Mouse (Mus musculus) layer of hippocampus, adult 18-20 months (tissue): ENCODE measurements around the gene Krtap17-1. TPM values are rescaled to one million over a fixed set of nuclear protein-coding genes. Genes with fewer than 3 reads are reported as not detected.

Experiments used
- DNase-seq, 2 experiments: peaks; one replicate each; pipeline ENCODE4 v3.0.0; 2022; ENCODE audit warnings: low spot score in 2 of 2
- long read RNA-seq: library from polyadenylated mRNA; stranded (forward); transcript quantifications from one replicate; pipeline ENCODE4 v2.0.0, GENCODE M21; 2021
- total RNA-seq, 2 experiments: library from RNA; stranded (reverse); gene quantifications; 2 replicates each; pipeline ENCODE4 v1.2.3; 2021

The Krtap17-1 gene
- total RNA-seq = not detected
- long read RNA-seq = 0 reads

DNA sequence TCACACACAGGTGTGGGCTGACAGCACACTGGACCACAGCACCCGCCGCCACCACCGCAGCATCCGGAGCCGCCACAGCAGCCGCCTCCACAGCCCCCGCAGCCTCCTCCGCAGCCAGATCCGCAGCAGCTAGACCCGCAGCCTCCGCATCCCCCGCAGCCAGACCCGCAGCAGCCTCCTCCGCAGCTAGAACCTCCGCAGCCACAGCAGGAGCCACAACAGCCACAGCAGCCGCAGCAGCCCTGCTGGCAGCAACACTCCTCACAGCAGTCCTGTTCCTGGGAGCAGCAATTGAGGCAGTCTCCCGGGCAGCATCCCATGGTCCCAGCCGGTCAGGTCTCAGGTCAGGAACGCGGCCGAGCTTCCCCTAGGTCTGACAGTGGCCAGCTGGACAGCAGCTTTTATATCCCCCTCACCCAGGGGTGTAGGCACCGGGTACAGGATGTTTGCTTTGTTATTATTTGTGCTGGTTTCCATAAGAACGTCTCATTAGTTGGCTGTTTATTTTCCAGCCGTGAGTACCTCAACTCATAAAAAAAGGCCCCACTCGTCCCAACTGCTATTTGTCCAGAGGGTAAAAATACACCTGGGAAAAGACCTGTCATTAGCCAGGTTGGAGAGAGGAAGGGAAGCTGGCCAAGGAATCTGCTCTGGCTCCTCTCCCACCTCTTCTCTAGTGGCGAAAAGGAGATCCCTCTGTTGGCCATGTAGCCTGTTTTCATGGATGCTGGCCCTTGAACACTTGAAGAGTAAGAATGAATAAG lies at the start of gene Krtap17-1:
Gene Krtap17-1 (minus strand): TSS at position 375 of the 764 bp plus-strand sequence.
- DNase-seq = no peak

DNA sequence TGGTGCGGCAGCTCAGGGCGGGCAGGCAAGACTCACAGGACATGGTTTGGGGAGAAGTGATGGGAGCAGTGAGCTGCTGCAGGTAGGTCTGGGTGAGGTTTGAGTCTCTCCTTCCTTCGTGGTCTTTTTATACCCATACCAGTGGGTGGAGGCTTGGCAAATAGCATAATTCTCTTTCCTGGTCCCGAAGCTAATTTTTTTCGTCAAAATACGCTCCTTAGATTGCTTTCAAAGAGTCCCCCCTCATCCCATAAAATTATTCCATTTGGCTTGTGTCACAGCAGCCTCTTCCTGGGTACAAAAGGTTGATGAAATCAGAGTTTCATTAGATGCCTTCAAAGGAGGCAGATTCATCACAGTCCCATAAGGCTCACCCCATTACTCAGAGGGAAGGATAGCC lies 47.7 kb upstream of the Krtap17-1 start, which contains the start of gene Krt34:
Gene Krt34 (minus strand): TSS at position 101 of the 400 bp plus-strand sequence.
- no peak for DNase-seq

DNA sequence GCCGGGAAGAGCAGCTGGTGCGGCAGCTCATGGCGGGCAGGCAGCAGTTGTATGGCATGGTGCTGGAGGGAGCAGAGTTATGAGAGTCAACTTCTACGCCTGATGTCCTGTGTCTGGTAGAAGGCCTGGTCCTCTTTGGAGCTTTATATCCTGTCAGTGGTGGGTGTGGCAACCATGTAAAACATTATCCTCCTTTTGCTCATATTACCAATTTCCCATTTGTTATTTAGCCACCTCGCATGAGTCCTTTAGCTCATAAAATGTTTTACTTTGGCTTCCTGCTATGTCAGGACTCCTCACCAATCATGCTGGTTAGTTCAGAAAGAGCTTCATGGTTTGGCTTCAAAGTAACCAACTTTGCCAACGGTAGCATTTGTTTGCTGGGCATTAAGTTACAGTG lies 36.0 kb upstream of the Krtap17-1 start, which contains the start of gene Krt33b:
Gene Krt33b (minus strand): TSS at position 101 of the 400 bp plus-strand sequence.
- no peak for DNase-seq

DNA sequence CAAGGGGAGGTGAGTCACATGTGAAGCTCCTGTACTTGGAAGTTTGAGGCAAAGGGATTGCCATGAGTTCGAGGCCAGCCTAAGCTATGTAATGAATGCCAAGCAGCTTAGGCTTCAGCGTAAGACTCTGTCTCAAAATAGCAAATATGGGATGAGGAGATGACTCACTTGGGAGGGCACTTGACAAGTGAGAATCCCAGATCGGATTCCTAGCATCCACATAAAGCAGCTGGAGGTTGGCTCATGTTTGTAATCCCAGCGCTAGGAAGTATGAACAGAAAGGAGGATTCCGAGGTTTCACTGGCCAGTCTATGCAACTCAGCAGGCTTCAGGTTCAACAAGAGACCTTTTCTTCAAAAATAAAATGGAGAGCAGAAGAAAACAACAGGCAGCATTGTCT lies 27.6 kb upstream of the Krtap17-1 start:
- DNase-seq = no peak

DNA sequence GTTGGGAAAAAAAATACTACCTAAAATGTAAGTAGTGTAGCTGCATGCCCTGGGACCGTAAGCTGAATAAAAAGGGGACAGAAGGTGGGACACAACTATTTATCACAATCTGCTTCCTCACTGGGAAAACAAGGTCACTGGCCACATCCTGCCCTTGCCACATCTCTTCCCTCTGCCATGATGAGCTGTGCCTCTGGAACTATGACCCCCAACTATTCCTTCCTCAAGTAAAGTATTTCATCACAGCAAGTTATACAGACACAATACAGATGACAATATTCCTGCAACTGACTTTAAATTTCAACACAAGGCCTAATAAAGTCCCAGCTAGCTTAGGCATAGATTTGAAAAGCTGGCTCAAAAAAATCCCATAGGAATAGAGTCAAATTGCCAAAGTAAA lies 25.7 kb upstream of the Krtap17-1 start:
- DNase-seq = no peak

DNA sequence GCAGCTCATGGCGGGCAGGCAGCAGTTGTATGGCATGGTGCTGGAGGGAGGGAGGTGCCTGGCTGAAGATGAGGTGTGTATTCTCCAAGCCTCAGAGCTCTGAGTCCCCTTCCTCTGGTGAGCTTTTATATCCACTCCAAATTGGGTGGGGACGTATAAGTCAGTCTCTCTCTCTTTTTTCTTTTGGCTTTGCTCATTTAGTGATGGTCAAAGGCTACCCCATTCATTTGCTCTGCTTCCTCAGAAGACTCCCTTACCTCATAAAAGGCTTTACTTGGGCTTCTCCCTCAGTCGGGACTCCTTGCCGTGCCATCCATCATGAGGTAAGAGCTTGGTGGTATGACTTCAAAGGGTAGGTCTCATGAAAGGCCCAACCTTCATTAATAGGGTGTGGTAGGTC lies 22.3 kb upstream of the Krtap17-1 start, which contains the start of gene Krt33a:
Gene Krt33a (minus strand): TSS at position 101 of the 400 bp plus-strand sequence.
- no peak for DNase-seq

DNA sequence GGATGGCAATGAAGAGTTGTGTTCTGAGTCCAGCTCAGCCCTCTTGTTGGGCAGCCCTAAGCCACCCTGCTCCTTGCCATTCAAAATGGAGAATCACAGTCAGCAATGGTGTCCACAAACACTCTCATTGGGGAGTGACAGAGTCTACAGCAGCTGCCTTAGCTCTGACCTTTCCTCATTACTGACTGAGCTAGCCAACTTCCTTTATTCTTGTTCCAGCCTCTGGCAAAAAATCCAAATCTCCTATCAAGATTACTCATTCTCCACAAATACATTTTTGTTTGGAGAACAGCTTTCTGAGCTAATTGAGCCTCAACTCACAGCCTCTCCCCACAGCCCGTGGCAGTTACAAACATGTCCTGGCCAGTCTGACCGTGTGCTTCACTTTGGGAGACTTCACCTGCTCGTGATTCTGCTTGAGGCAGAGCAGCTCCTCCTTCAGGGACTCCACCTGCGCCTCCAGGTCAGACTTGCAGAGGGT lies 19.9 kb upstream of the Krtap17-1 start:
- DNase-seq = no peak

DNA sequence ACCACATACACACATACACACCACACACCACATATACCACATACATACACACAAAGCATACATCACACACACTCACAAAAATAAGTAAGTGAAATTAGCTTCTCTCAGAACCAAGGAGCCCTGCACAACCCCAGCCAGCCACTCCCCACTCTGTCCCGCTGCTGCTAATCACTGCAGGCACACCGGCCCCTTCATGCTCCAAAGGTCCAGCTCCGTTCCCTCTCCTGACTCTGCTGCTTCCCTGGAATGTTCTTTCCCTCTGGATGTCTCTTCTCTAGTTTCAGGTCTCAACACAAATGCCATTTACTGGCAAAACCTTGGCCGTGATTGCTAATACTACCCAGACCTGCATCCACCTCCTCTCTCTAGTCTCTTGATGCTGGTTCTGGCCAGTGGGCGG lies 16.9 kb upstream of the Krtap17-1 start:
- no peak for DNase-seq

DNA sequence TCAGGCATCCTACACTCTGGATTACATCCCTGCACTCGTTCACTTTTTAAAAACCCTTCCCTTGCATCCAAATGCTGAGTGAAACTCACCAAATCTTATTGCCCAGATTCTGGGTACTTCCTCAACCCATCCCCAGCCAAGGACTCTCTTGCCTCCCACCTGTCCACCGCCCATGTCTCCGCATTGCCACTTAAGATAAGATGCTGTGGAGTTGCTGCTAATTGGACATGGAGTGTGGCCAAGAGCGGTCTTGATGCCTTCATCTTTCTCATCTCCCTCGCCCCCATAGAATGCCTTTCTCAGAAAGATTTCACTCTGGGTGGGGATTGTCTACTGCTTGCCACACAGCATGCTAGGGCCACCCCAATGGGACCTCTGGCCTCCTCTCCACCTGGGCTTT lies 14.5 kb upstream of the Krtap17-1 start:
- no peak for DNase-seq

DNA sequence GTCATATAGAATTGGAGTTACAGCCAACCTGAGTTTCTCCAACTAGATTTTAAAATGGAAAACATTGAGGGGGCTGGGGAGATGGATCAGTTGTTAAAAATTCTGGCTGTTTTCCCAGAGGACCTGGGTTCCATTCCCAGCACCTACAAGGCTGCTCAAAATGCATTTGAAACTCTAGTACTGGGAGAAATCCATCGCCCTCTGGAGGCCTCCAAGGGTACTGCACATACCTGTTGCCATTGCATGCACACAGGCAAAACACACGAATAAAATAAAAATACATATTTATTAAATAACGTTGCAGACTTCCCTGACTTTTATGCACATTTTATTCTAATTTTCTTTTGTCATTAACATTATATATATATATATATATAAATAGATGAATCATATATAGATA lies 12.8 kb upstream of the Krtap17-1 start:
- DNase-seq = no peak

DNA sequence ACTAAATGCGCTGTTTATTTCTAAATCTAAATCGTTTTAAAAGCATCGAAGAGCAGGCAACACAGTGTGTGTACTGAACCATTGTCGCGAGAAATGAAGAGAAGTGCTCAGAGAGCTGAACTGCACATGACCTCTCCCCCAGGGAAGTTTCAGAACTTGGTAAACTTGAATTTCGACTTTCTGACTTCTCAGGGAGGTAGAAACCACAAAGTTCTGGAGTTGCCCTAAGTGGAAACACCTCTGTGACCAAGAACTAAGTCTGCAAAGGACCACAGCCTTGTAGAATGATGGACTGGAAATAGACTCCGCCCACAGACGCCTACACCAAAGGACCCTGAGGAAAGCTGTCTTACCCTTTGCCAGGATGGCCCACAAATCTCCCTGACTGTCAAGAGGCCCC lies 12.1 kb upstream of the Krtap17-1 start:
- no peak for DNase-seq

DNA sequence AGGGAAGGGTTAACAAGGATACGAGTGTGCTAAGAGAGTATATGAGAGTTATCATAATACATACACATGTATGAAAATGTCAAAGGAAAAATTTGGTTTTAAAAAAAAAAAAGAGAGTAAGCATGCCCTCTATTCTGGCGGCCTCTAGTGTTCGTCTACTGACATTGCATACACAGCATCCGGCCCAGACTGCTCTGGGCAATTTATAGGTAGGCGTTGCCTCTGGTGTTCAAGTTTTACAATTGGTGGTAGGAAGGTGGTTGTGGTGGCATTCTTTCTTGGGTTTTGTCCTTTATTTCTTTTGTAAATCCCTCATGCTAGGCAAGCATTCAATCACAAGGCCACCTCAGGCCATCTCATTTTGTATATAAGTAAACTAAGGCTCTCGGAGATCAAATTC lies 11.1 kb upstream of the Krtap17-1 start:
- peak; percentile 35 to 73 for DNase-seq

DNA sequence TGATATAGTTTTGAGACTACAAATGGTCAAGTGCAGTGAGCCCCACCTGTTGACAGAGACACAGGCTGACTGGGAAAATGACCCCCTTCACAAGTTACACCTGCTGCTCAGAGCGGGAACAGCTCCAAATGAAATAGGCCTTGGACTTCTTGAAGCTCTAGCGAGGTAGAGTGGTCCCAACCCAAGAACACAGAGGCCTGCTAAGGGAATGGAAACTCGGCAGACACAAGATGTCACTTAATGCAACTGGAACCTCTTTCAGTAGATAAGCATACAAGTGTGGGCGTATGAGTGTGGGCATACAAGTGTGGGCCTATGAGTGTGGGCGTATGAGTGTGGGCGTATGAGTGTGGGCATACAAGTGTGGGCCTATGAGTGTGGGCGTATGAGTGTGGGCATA lies 5.3 kb upstream of the Krtap17-1 start:
- DNase-seq = no peak

DNA sequence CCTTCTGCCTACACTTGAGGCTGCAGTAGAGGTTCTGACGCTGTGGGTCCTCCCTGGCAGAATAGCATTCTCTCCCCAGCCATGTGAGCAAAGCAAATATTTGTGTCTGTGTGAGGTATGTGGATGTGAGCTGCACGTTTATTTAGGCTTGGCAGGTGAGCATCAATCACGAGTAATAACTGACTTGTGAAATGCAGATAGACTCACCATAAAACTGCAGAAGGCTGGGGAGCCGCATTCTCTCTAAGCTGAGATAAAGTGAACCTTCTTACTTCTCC lies 529 bp upstream of the Krtap17-1 start:
- DNase-seq = no peak

DNA sequence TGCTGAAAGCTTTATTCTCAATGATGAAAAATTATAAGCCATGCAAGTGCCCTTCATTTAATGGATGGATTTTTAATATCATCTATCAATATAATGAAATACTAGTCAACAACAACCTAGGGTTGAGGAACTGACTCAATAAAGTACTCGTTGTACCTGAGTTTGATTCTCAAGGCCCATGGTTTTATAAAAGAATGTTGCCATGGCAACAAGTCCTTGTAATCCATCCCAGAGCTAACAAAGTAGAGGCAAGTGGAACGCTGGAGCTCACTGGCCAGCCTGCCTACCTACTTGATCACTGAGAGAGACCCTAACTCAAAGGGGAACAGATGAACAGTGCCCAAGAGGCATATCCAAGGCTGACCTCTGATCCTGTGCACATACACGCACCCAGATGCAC lies 3.2 kb downstream of the Krtap17-1 start:
- DNase-seq = no peak

DNA sequence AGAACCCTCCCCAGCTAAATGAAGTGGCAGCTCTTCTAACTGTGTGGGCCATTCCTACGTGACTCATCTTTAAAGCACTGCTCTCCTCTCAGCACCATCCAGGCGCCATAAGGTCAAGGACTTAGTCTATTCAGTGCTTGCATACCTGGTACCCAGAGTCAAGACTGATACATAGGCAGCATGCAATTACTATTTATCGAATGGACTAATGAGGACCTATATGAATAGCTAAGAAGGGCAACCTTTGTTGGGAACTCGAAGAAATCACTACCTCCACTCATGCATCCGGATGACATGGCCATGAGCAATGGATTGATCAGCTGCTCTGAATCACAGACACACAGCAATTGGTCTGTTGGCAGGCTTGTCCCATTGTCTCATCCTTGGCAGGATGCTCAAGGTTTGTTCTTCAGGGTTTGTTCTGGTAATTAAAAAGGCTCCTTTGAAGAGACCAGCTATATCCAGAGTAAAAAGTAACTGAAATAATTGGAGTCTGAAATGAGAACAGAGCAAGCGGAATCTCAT lies 3.9 kb downstream of the Krtap17-1 start:
- DNase-seq = no peak

DNA sequence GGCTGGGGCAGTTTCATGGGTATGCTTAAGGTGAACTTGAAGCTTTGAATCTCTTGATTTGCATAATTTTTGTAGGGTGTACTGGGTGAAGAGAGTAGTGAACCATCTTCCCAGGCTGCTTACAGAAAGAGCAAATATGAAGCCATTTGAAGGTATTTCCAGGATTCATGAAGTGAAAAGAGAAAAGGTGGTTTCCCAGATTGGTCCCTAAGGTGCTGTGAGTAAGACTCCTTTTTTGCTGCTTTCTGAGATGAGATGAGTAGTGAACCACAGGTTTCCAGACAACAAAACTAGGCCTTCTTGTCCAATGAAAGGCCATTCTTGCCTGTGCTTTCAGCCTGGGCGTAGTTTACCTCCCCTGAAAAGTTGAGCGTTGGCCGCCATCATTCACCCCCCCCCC lies 5.3 kb downstream of the Krtap17-1 start:
- no peak for DNase-seq

DNA sequence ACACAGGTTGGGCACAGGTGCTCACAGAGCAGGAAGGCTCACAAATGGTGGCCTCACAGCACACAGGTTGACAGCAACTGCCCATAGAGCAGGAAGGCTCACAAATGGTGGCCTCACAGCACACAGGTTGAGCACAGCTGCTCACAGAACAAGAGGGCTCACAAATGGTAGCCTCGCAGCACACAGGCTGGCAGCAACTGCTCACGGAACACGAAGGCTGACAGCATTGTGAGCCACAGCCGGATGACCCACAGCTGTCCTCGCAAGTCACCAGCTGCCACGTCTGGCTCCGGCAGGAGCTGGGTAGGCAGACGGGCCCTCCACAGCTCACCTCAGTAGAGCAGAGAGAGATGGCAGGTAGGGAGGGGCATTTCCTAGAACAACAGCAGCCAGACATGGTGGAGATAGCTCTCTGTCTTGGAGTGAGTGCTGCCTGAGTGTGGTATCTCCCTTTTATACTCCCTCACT lies 7.6 kb downstream of the Krtap17-1 start, which contains the start of gene Krtap16-1:
Gene Krtap16-1 (minus strand): TSS at position 418 of the 468 bp plus-strand sequence.
- DNase-seq = no peak

DNA sequence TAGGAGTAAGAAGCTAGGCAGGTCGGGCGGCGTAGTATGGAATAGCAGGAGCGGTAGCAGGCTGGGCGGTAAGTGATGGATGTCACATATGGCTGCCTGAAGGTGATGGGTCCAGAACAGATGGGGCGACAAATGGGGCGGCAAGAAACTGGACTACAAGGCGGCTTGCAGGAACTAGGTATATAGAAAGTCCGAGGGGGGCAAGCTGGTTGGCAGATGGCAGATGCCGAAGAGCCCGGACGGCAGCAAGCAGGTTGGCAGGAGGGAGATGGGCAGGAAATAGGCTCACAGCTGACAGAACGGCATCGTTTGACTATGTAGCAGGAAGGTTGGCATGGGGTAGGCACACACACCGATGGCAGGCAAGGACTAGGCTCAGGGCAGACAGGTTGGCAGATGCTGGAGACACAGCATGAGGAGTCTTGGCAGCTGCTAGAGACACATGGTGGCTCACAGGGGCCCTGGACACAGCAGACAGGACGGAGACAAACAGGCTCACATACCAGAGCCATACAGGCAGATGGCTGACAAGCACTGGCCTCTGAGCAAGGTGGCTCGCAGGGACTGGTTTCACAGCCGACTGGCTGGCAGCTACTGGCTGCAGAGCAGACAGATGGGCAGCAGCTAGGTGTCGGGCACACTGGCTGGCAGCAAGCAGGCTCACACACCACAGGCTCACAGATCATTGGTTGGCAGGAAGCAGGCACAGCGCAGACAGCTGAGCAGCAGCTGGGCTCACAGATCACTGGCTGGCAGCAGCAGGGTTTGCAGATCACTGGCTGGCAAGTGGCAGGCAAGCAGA lies 8.3 kb downstream of the Krtap17-1 start:
- peak; percentile 20 to 30 for DNase-seq

DNA sequence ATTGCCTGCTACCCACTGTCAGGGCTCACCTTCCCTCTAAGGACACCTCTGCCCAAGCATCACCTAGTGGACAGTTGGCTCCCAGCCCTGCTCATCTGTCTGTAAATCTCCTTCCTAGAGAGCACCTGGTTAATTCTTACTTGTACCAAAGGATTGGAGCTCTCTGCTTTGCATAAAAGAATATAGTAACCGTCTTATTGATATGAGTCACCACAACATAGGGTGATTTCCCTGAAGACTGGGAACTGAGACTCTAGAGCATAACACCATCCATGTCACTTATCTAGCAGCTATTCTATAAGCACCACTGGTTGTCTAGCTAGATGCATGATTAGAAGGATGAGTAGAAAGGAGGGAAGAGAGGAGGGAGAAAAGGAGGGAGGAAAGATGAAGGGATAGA lies 10.4 kb downstream of the Krtap17-1 start:
- DNase-seq = no peak

DNA sequence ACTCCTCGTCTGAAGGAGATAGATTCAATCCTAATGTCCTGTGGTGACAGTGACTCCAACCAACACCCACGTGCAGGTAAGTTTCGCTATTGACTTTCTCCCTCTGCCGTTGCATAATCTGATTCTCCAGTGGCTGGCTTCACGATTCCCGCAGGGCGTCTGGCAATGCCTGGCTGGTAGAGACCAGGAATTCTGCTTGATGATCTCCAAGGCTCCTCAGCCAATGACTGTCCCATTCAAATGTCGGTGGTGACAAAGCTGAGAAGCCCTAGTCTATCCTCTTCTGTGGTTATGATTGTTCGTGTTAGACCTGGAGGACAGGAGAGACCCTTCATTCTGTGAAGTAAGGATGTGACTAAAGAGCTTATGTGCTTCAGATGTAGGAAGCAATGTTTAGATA lies 11.1 kb downstream of the Krtap17-1 start:
- DNase-seq = no peak

DNA sequence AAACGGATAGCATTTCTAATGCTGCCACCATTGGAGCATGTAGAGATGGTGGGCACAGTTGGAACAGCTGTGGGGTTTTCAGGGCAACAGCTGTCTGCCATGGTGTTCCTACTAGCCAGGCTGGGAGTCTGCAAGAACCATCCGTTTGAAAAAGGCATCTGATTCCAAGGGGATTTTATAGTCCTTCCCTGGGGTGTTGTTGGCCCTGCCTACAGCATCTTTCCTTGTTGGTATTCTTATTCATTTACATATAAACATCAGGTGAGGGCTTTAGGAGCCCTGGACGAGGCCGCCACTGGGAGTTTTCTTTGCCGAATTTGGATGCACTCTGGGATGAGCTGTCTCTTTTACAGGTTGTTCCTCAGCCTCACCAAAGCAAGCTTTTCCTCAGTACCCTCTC lies 14.8 kb downstream of the Krtap17-1 start, which contains the start of gene Krtap29-1:
Gene Krtap29-1 (minus strand): TSS at position 101 of the 400 bp plus-strand sequence.
- DNase-seq = no peak
